Mouse (Mus musculus) MEL (cell line): ENCODE measurements around the gene Cntn4. TPM values are rescaled to one million over a fixed set of nuclear protein-coding genes. Genes with fewer than 3 reads are reported as not detected.

Experiments used
- DNase-seq: peaks from one replicate; pipeline ENCODE4 v3.0.0; 2011; ENCODE audit warnings: low read depth, low spot score
- H3K27ac ChIP-seq: 2 replicates; pipeline ENCODE4 v1.5.1; 2012; ENCODE audit warnings: low read depth, mild to moderate bottlenecking, control low read depth, low read length, moderate library complexity; ENCODE audit not compliant: control insufficient read depth
- H3K27me3 ChIP-seq, 2 experiments: fragments of 150-350 bp in 1 of 2; sonication (generic) in 1 of 2; 2 replicates each; pipeline ENCODE4 v1.6.1; 2012; ENCODE audit warnings: low read length in 2 of 2, mild to moderate bottlenecking in 2 of 2, improper control_type of control experiment in 1 of 2, moderate library complexity in 1 of 2; ENCODE audit not compliant: insufficient read depth in 2 of 2, control insufficient read depth in 1 of 2
- H3K36me3 ChIP-seq, 2 experiments: 2 replicates each; pipeline ENCODE4 v1.6.1; 2012 to 2014; ENCODE audit warnings: low read length in 2 of 2, improper control_type of control experiment in 1 of 2, inconsistent platforms in 1 of 2, mild to moderate bottlenecking in 1 of 2; ENCODE audit not compliant: insufficient read depth in 2 of 2, control insufficient read depth in 1 of 2
- H3K4me1 ChIP-seq, 2 experiments: fragments of 150-350 bp in 1 of 2; sonication (generic) in 1 of 2; 2 replicates each; pipeline ENCODE4 v1.6.1; 2012; ENCODE audit warnings: low read length in 2 of 2, improper control_type of control experiment in 1 of 2, mild to moderate bottlenecking in 1 of 2; ENCODE audit not compliant: insufficient read depth in 2 of 2, control insufficient read depth in 1 of 2
- H3K4me3 ChIP-seq, 2 experiments: fragments of 150-350 bp in 1 of 2; sonication (generic) in 1 of 2; 2 replicates each; pipeline ENCODE4 v1.5.1; 2012; ENCODE audit warnings: low read depth in 2 of 2, low read length in 2 of 2, mild to moderate bottlenecking in 2 of 2, moderate library complexity in 2 of 2, control low read depth in 1 of 2, improper control_type of control experiment in 1 of 2; ENCODE audit not compliant: control insufficient read depth in 1 of 2, insufficient read depth in 1 of 2
- H3K79me2 ChIP-seq: 2 replicates; pipeline ENCODE4 v1.6.1; 2012; ENCODE audit warnings: mild to moderate bottlenecking, low read length, moderate library complexity; ENCODE audit not compliant: control insufficient read depth, poor library complexity, insufficient read depth
- H3K9ac ChIP-seq: 2 replicates; pipeline ENCODE4 v1.6.1; 2012; ENCODE audit warnings: low read depth, mild to moderate bottlenecking, control low read depth, low read length, moderate library complexity; ENCODE audit not compliant: control insufficient read depth, poor library complexity, severe bottlenecking
- H3K9me3 ChIP-seq: fragments of 150-350 bp; sonication (generic); replicated peaks from 2 replicates; pipeline ENCODE4 v1.6.1; 2012; ENCODE audit warnings: mild to moderate bottlenecking, low read length, improper control_type of control experiment, moderate library complexity; ENCODE audit not compliant: insufficient read depth
- BHLHE40 ChIP-seq: IDR thresholded peaks from 2 replicates; pipeline ENCODE4 v1.6.1; 2012; ENCODE audit warnings: low read depth, mild to moderate bottlenecking, inconsistent platforms, low read length, improper control_type of control experiment, borderline replicate concordance
- CHD1 ChIP-seq: IDR thresholded peaks from 2 replicates; pipeline ENCODE4 v1.6.1; 2012; ENCODE audit warnings: low read depth, mild to moderate bottlenecking, inconsistent platforms, low read length, improper control_type of control experiment
- CHD2 ChIP-seq: IDR thresholded peaks from 2 replicates; pipeline ENCODE4 v1.6.1; 2011; ENCODE audit warnings: low read length, improper control_type of control experiment
- CTCF ChIP-seq, 3 experiments: IDR thresholded peaks in 2 of 3; conservative IDR thresholded peaks in 1 of 3; 2 replicates each; pipeline ENCODE4 v1.5.1; 2011 to 2012; ENCODE audit warnings: low read length in 3 of 3, low read depth in 2 of 3, mild to moderate bottlenecking in 2 of 3, improper control_type of control experiment in 1 of 3, inconsistent platforms in 1 of 3, mixed read lengths in 1 of 3, moderate library complexity in 1 of 3; ENCODE audit not compliant: control insufficient read depth in 1 of 3, insufficient read depth in 1 of 3, poor library complexity in 1 of 3, severe bottlenecking in 1 of 3
- ELF1 ChIP-seq: IDR thresholded peaks from 2 replicates; pipeline ENCODE4 v1.6.1; 2014; ENCODE audit warnings: low read depth, mild to moderate bottlenecking, inconsistent platforms, low read length, improper control_type of control experiment, moderate library complexity
- EP300 ChIP-seq, 2 experiments: IDR thresholded peaks; 2 replicates each; pipeline ENCODE4 v1.6.1; 2011; ENCODE audit warnings: improper control_type of control experiment in 2 of 2, low read length in 2 of 2, low read depth in 1 of 2, mild to moderate bottlenecking in 1 of 2
- GABPA ChIP-seq: IDR thresholded peaks from 2 replicates; pipeline ENCODE4 v1.6.1; 2012; ENCODE audit warnings: low read depth, mild to moderate bottlenecking, inconsistent platforms, low read length, improper control_type of control experiment, moderate library complexity
- GATA1 ChIP-seq: IDR thresholded peaks from 2 replicates; pipeline ENCODE4 v1.6.1; 2011; ENCODE audit warnings: low read depth, low read length, improper control_type of control experiment
- MAFK ChIP-seq: IDR thresholded peaks from 2 replicates; pipeline ENCODE4 v1.6.1; 2011; ENCODE audit warnings: low read depth, mild to moderate bottlenecking, low read length, improper control_type of control experiment, borderline replicate concordance
- MAZ ChIP-seq: IDR thresholded peaks from 2 replicates; pipeline ENCODE4 v1.6.1; 2012; ENCODE audit warnings: low read depth, mild to moderate bottlenecking, inconsistent platforms, low read length, improper control_type of control experiment
- MEF2A ChIP-seq: IDR thresholded peaks from 2 replicates; pipeline ENCODE4 v1.6.1; 2014; ENCODE audit warnings: low read depth, mild to moderate bottlenecking, inconsistent platforms, low read length, improper control_type of control experiment; ENCODE audit not compliant: poor library complexity, insufficient replicate concordance, severe bottlenecking; ENCODE audit errors: extremely low read depth
- MXI1 ChIP-seq: IDR thresholded peaks from 2 replicates; pipeline ENCODE4 v1.6.1; 2011; ENCODE audit warnings: mild to moderate bottlenecking, low read depth, low read length, improper control_type of control experiment
- MYB ChIP-seq: IDR thresholded peaks from 2 replicates; pipeline ENCODE4 v1.6.1; 2011; ENCODE audit warnings: mild to moderate bottlenecking, low read depth, low read length, improper control_type of control experiment
- NRF1 ChIP-seq: IDR thresholded peaks from 2 replicates; pipeline ENCODE4 v1.6.1; 2014; ENCODE audit warnings: low read depth, mild to moderate bottlenecking, inconsistent platforms, low read length, improper control_type of control experiment, moderate library complexity; ENCODE audit not compliant: poor library complexity, insufficient read depth, severe bottlenecking
- POLR2A ChIP-seq, 2 experiments: IDR thresholded peaks; 2 replicates each; pipeline ENCODE4 v1.6.1; 2011 to 2012; ENCODE audit warnings: low read length in 2 of 2, mild to moderate bottlenecking in 2 of 2, control low read depth in 1 of 2, improper control_type of control experiment in 1 of 2, low read depth in 1 of 2, moderate library complexity in 1 of 2; ENCODE audit not compliant: control insufficient read depth in 1 of 2, insufficient read depth in 1 of 2, poor library complexity in 1 of 2
- RAD21 ChIP-seq: IDR thresholded peaks from 2 replicates; pipeline ENCODE4 v1.6.1; 2011; ENCODE audit warnings: mild to moderate bottlenecking, low read depth, low read length, improper control_type of control experiment
- SIN3A ChIP-seq: IDR thresholded peaks from 2 replicates; pipeline ENCODE4 v1.6.1; 2012; ENCODE audit warnings: low read length, improper control_type of control experiment, inconsistent platforms
- SMC3 ChIP-seq: IDR thresholded peaks from 2 replicates; pipeline ENCODE4 v1.6.1; 2011; ENCODE audit warnings: low read depth, low read length, improper control_type of control experiment
- TBP ChIP-seq: IDR thresholded peaks from 2 replicates; pipeline ENCODE4 v1.8.0; 2011; ENCODE audit warnings: low read depth, low read length, improper control_type of control experiment
- TCF12 ChIP-seq: IDR thresholded peaks from 2 replicates; pipeline ENCODE4 v1.6.1; 2014; ENCODE audit warnings: low read depth, mild to moderate bottlenecking, inconsistent platforms, low read length, improper control_type of control experiment, moderate library complexity
- USF1 ChIP-seq: IDR thresholded peaks from 2 replicates; pipeline ENCODE4 v1.6.1; 2014; ENCODE audit warnings: low read depth, mild to moderate bottlenecking, inconsistent platforms, low read length, improper control_type of control experiment, moderate library complexity
- ZC3H11A ChIP-seq: IDR thresholded peaks from 2 replicates; pipeline ENCODE4 v1.6.1; 2012; ENCODE audit warnings: low read depth, mild to moderate bottlenecking, inconsistent platforms, low read length, improper control_type of control experiment
- polyA plus RNA-seq, 2 experiments: library from polyadenylated mRNA; stranded (reverse) in 1 of 2; unstranded in 1 of 2; fragments of >175 nt in 1 of 2; fragments of >200 nt in 1 of 2; gene quantifications; 2 replicates each; pipeline versions ENCODE4 v1.2.1 to v1.2.4; 2012; ENCODE audit warnings: low replicate concordance in 2 of 2, low read depth in 1 of 2; ENCODE audit not compliant: insufficient read length in 2 of 2, insufficient read depth in 1 of 2, missing spikeins in 1 of 2
- total RNA-seq: library from RNA; depleted of rRNA; stranded (reverse); fragments of 300-350 nt; gene quantifications from 2 replicates; pipeline ENCODE4 v1.2.3, GENCODE M21; 2012

Gene Cntn4
- total and polyA plus RNA-seq, 3 experiments: not detected

GRCm38 (mm10) chr6:105684123-105684522 is 6.7 kb downstream of the Cntn4 start:
- Histone ChIP-seq H3K36me3 (no peaks in the 10 kb centered on the region), H3K27me3 (no peaks in the 10 kb centered on the region), H3K27ac (no peak overlapping the region), H3K4me3 (no peak overlapping the region), H3K9ac (no peak overlapping the region), H3K79me2 (no peaks in the 10 kb centered on the region), H3K4me1 (no peaks in the 10 kb centered on the region), H3K9me3 (no peaks in the 10 kb centered on the region)
- DNase-seq: no peak
- TF ChIP-seq USF1 (no peak), MYB (no peak), EP300 (IDR thresholded peaks at IDR 0.05; ENCODE audit: low read depth in 1 of 2, low read length in 2 of 2) (no peak), CHD1 (no peak), MEF2A (no peak), SIN3A (no peak), TBP (no peak)

- no peak overlapping the region for H3K4me3 ChIP-seq
- no peaks in the 10 kb centered on the region for H3K27me3 ChIP-seq
- H3K9me3 ChIP-seq: no peaks in the 10 kb centered on the region
- no peak for DNase-seq
- TF ChIP-seq CHD2 (no peak), MAZ (no peak), BHLHE40 (no peak), TCF12 (no peak), CTCF (IDR thresholded peaks at IDR 0.05 in 2 of 3, conservative IDR thresholded peaks at IDR 0.05 in 1 of 3; ENCODE audit: control insufficient read depth in 1 of 3, insufficient read depth in 1 of 3, low read depth in 2 of 3, low read length in 3 of 3, poor library complexity in 1 of 3, severe bottlenecking in 1 of 3) (no peak), ZC3H11A (no peak), POLR2A (IDR thresholded peaks at IDR 0.05; ENCODE audit: control insufficient read depth in 1 of 2, insufficient read depth in 1 of 2, low read depth in 1 of 2, low read length in 2 of 2, poor library complexity in 1 of 2) (no peak), RAD21 (no peak), NRF1 (no peak), GABPA (no peak), ELF1 (no peak), SIN3A (no peak), TBP (no peak), SMC3 (no peak), GATA1 (no peak), CHD1 (no peak), MAFK (no peak), MEF2A (no peak), MXI1 (no peak)
- H3K27ac ChIP-seq: no peak overlapping the region
- H3K4me1 ChIP-seq: no peaks in the 10 kb centered on the region
- H3K9ac ChIP-seq: no peak overlapping the region
- H3K36me3 ChIP-seq: no peaks in the 10 kb centered on the region
- no peaks in the 10 kb centered on the region for H3K79me2 ChIP-seq
Measured at GRCm38 (mm10) chr6:105688195-105688594, 10.7 kb downstream of the Cntn4 start.
